Mouse (Mus musculus) spleen, adult 2 months (tissue): ENCODE measurements around the gene Myo9a. TPM values are rescaled to one million over a fixed set of nuclear protein-coding genes. Genes with fewer than 3 reads are reported as not detected.
"Not testable (repeated sequence)": the region's sequence is repeated elsewhere in the genome, so short reads cannot be mapped to it uniquely, and the experiment has no call there.

Source experiments
- DNase-seq, 2 experiments: peaks; one replicate each; pipeline versions ENCODE4 v3.0.0 to v3.0.0-alpha.2; 2012 to 2021; ENCODE audit warnings: low spot score in 2 of 2, low read depth in 1 of 2
- H3K27ac ChIP-seq: fragments of 200-500 bp; 2 replicates; pipeline ENCODE4 v1.5.1; 2012; ENCODE audit warnings: low read length, inconsistent platforms; ENCODE audit not compliant: insufficient read depth
- H3K27me3 ChIP-seq: fragments of 200-500 bp; 2 replicates; pipeline ENCODE4 v1.6.1; 2012; ENCODE audit warnings: mild to moderate bottlenecking, moderate library complexity, low read length, inconsistent platforms; ENCODE audit not compliant: control insufficient read depth, insufficient read depth
- H3K36me3 ChIP-seq: fragments of 200-500 bp; 2 replicates; pipeline ENCODE4 v1.6.1; 2012; ENCODE audit warnings: mild to moderate bottlenecking, low read length, inconsistent platforms; ENCODE audit not compliant: control insufficient read depth, insufficient read depth
- H3K4me1 ChIP-seq: fragments of 200-500 bp; 2 replicates; pipeline ENCODE4 v1.6.1; 2011; ENCODE audit warnings: inconsistent platforms; ENCODE audit not compliant: control insufficient read depth, insufficient read depth, insufficient read length
- H3K4me3 ChIP-seq: fragments of 200-500 bp; 2 replicates; pipeline ENCODE4 v1.5.1; 2011; ENCODE audit warnings: mild to moderate bottlenecking, inconsistent platforms; ENCODE audit not compliant: insufficient read depth, insufficient read length; ENCODE audit errors: extremely low read depth
- CTCF ChIP-seq: fragments of 200-500 bp; IDR thresholded peaks from 2 replicates; pipeline ENCODE4 v1.5.1; 2011; ENCODE audit warnings: mild to moderate bottlenecking, inconsistent platforms; ENCODE audit not compliant: insufficient read depth, insufficient read length, insufficient replicate concordance; ENCODE audit errors: extremely low read depth
- POLR2A ChIP-seq: fragments of 200-500 bp; IDR thresholded peaks from 2 replicates; pipeline ENCODE4 v1.6.1; 2011; ENCODE audit warnings: low read depth, low read length, inconsistent platforms
- WGBS: fragments of 180-500 bp; shearing (Covaris S2); methylation state at CpG from one replicate; pipeline ENCODE4 v1.1.7; 2018; 5-methylcytosine and 5-hydroxymethylcytosine counted together
- polyA plus RNA-seq: library from polyadenylated mRNA; depleted of rRNA; stranded (reverse); fragments of >200 nt; gene quantifications from 2 replicates; pipeline ENCODE4 v1.2.3, GENCODE M21; 2012

The Myo9a gene
- polyA plus RNA-seq, 1 experiment = 2.6 TPM

DNA sequence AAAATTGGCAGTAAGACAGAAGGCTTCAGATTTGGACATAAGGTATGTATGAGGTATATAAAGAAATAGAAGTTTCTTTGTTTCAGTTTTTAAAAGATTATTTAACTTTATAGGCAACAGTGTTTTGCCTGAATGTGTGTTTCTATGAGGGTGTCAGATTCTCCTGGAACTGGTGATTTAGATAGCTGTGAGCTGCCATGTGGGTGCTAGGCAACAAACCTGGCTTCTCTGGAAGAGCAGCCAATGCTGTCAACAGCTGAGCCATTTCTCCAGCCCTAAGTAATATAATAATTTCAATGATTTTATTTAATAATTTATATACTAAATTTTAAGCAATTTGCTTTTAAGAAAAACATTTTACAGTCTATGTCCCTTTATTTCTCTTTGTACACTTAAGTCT is 133.9 kb downstream of the Myo9a start:
- no peak overlapping the region for H3K27ac ChIP-seq
- no peaks in the 10 kb centered on the region for H3K27me3 ChIP-seq
- TF ChIP-seq POLR2A = no peak
- TF ChIP-seq CTCF = no peak
- no peaks in the 10 kb centered on the region; the same call in 1 of the 2 replicates for H3K36me3 ChIP-seq
- H3K4me1 ChIP-seq = no peaks in the 10 kb centered on the region
- H3K4me3 ChIP-seq = no peak overlapping the region
- DNase-seq = no peak

DNA sequence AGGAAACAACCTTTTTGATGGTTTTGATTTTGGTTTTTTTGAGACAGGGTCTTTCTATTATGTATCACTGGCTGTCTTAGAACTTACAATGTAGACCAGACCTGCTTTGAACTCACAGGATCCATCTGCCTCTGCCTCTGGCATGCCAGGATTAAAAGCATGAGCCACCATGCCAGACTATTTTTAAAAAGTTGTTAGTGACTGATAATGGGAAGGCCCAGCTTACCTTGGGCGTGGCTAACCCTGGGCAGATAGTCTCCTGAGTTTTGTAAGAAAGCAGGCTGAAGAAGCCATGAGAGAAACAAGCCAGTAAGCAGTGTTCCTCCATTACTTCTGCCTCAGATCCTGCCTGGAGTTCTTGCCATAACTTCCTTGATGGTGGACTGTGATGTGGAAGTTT is 152.7 kb downstream of the Myo9a start:
- H3K4me3 ChIP-seq = no peak overlapping the region
- H3K4me1 ChIP-seq = no peaks in the 10 kb centered on the region; the same call in 1 of the 2 replicates
- no peak overlapping the region for H3K27ac ChIP-seq
- 70% methylated on average over 1 of the region's 1 CpGs for WGBS
- H3K27me3 ChIP-seq = no peaks in the 10 kb centered on the region
- no peak for TF ChIP-seq POLR2A
- no peak for TF ChIP-seq CTCF
- no peak for DNase-seq
- H3K36me3 ChIP-seq = no peaks in the 10 kb centered on the region; the same call in 1 of the 2 replicates

DNA sequence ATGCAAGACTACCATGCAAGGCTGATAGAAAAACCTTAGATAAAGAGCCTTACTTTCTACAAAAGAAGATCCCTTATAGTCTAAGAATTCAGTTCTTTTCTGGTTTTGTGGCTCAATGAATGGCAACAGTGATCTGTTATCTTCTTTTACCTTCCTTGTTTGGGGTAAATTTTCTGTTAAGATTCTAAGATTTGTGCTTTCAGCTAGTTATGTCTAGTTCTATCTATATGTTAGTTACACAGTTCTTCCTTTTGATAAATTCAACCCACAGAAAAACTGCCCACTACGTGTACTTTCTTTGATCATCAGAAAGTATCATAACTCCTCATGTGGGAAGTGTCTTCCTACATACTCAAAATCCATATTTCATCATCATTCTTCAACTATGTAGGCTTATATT is 164.1 kb downstream of the Myo9a start:
- peaks cover under 1% of the 10 kb centered on the region; the same call in 1 of the 2 replicates for H3K36me3 ChIP-seq
- 83% methylated on average over 1 of the region's 1 CpGs for WGBS
- H3K27ac ChIP-seq = no peak overlapping the region
- H3K27me3 ChIP-seq = no peaks in the 10 kb centered on the region
- TF ChIP-seq CTCF (no peak), POLR2A (no peak)
- H3K4me1 ChIP-seq = no peaks in the 10 kb centered on the region
- no peak for DNase-seq
- H3K4me3 ChIP-seq = no peak overlapping the region

DNA sequence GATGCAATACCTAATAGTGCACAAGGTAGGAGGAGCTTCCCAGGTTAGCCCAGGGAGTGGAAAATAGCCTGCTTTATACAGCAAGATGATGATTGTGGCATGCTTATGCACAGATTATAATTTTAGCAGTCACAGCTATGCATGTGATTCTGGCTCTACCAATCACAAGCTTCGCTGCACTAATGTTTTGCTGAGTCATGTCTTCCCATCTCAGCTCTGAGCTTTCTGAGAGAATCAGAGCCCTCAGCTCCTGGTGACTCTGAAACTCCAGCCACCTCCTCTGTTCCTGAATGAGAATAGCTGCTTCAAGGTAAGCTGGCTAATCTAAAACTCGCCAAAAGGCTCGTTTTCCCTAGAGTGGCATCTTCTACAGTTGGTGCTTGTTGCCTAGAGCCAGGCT is 179.6 kb downstream of the Myo9a start:
- no peak for TF ChIP-seq CTCF
- TF ChIP-seq POLR2A = no peak
- H3K36me3 ChIP-seq = no peaks in the 10 kb centered on the region; the same call in 1 of the 2 replicates
- H3K27ac ChIP-seq = no peak overlapping the region
- H3K4me1 ChIP-seq = no peaks in the 10 kb centered on the region
- 83% methylated on average over 3 of the region's 3 CpGs for WGBS
- H3K27me3 ChIP-seq = no peaks in the 10 kb centered on the region
- no peak for DNase-seq
- H3K4me3 ChIP-seq = no peak overlapping the region

DNA sequence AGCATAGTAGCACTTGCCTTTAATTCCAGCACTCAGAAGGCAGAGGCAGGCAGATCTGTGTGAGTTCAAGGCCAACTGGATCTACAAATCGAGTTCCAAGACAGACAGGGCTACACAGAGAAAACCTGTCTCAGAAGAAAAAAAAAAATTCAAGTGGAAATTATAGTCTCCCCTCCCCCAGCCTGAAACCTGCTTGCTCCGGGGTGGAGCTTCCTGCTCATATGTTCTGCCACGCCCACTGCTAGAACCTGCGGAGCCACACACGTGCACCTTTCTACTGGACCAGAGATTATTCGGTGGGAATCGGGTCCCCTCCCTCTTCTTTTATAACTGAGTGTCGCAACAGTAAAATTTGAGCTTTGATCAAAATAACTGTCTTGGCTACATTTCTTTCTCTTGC is 185.2 kb downstream of the Myo9a start:
- H3K4me3 ChIP-seq, H3K36me3 ChIP-seq, DNase-seq, H3K27ac ChIP-seq, H3K4me1 ChIP-seq, H3K27me3 ChIP-seq: not testable (repeated sequence)
- 76% methylated on average over 8 of the region's 8 CpGs for WGBS

DNA sequence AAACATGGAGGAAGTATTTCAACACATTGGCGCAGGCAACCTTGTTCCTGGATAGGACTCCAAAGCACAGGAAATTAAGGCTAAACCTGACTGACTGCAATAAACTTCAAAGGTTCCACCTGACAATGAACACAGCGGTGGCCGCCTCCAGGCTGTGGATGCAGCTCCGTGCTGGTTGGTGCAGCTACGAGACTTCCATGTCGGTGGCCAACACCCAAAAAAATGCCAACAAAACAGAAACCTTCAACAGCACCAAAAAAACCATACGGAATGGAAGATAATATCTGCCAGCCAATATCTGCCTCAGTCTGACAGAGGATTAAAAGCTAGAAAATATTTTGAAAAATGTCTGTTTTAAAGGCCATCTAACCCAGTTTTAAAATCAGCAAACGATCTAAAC is 187.8 kb downstream of the Myo9a start:
- H3K4me3 ChIP-seq = no peak overlapping the region
- H3K36me3 ChIP-seq = no peaks in the 10 kb centered on the region
- no peaks in the 10 kb centered on the region for H3K27me3 ChIP-seq
- peaks cover 2% of the 10 kb centered on the region; the same call in 1 of the 2 replicates for H3K4me1 ChIP-seq
- WGBS = 88% methylated on average over 8 of the region's 8 CpGs
- TF ChIP-seq CTCF = no peak
- TF ChIP-seq POLR2A = no peak
- DNase-seq = no peak
- no peak overlapping the region for H3K27ac ChIP-seq

DNA sequence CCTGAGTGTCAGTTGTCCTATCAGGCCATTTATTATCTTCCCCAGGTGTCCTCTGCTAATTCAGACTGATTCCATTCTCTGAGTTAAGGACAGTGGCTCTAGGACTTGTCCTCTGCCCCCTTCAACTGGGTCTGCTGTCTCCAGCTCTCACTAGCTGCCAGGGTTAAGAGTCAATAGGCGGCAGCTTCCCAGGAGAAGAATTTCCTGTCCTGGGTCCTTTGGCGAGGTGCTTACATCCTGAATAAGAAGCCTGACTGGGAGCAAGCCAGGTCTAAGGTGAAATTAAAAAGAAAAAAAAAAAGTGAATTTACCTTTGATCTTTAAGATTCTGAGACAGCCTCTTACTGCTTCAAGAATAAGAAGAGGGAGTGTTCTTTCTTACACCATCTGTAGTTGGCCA is 189.0 kb downstream of the Myo9a start:
- Histone ChIP-seq H3K27ac (no peak overlapping the region), H3K4me1 (peaks cover 2% of the 10 kb centered on the region; the same call in 1 of the 2 replicates), H3K36me3 (no peaks in the 10 kb centered on the region), H3K4me3 (no peak overlapping the region), H3K27me3 (no peaks in the 10 kb centered on the region)
- no peak for DNase-seq
- 69% methylated on average over 2 of the region's 2 CpGs for WGBS
- TF ChIP-seq POLR2A (no peak), CTCF (no peak)
